Mouse (Mus musculus): ENCODE measurements around the gene Irak2. TPM values are rescaled to one million over a fixed set of nuclear protein-coding genes. Genes with fewer than 3 reads are reported as not detected.
A peak's percentile ranks its signal among the peaks of the same experiment; 100 is the strongest.

The Irak2 gene
- polyA plus RNA-seq, 1 experiment from 2014 or later = 5.3 TPM

DNA sequence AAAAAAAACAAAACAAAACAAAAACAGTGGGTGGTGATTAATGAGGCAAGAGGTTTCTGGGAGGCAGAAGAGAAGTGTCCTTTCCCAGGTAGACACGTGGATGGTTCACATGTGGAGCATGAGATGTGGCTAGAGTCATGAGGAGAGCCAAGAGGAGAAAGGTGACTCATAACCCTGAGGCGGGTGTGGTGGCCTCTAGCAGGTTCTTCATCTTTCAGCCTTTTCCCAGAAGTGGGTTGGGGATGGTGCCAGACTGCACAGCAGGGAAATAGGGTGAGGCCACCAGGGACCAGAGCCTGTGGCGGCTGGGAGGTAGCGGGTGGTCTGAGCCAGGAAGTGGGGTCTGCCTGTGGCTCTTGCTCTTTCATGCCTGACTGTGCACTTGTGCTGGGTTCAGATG, 37.0 kb downstream of the Irak2 start:
- WGBS = 68% methylated on average over 4 of the region's 4 CpGs

GRCm38 (mm10) chr6:113675991-113676390, 37.7 kb downstream of the Irak2 start:
- no peak for ATAC-seq (replicated peaks; ENCODE audit: low FRiP score)
- WGBS = 95% methylated on average over 9 of the region's 9 CpGs
- no peak overlapping the region for H3K9ac ChIP-seq
- H3K36me3 ChIP-seq = no peaks in the 10 kb centered on the region
- no peak overlapping the region for H3K27ac ChIP-seq
- H3K4me2 ChIP-seq = no peak overlapping the region
- no peaks in the 10 kb centered on the region for H3K9me3 ChIP-seq (replicated peaks)
- H3K4me1 ChIP-seq = peaks cover 9% of the 10 kb centered on the region
- H3K27me3 ChIP-seq = no peaks in the 10 kb centered on the region
- no peak overlapping the region for H3K4me3 ChIP-seq (replicated peaks)

More for the DNA sequence above, 37.0 kb downstream of the Irak2 start:
- Histone ChIP-seq H3K27ac (no peak overlapping the region), H3K36me3 (no peaks in the 10 kb centered on the region), H3K27me3 (no peaks in the 10 kb centered on the region), H3K9ac (no peak overlapping the region), H3K4me2 (no peak overlapping the region), H3K4me1 (peaks cover 9% of the 10 kb centered on the region), H3K9me3 (replicated peaks) (no peaks in the 10 kb centered on the region), H3K4me3 (replicated peaks) (no peak overlapping the region)
- ATAC-seq (replicated peaks; ENCODE audit: low FRiP score) = no peak

- Histone ChIP-seq H3K4me1 (peaks cover 9% of the 10 kb centered on the region), H3K27me3 (no peaks in the 10 kb centered on the region), H3K9ac (no peak overlapping the region; the same call in 1 of the 2 replicates), H3K9me3 (replicated peaks) (no peaks in the 10 kb centered on the region), H3K4me3 (replicated peaks) (no peak overlapping the region), H3K27ac (no peak overlapping the region), H3K36me3 (no peaks in the 10 kb centered on the region), H3K4me2 (no peak overlapping the region)
- no peak for ATAC-seq (replicated peaks; ENCODE audit: low FRiP score)
- WGBS = 31% methylated on average over 14 of the region's 14 CpGs
Measured at GRCm38 (mm10) chr6:113677070-113677734, 38.9 kb downstream of the Irak2 start.

DNA sequence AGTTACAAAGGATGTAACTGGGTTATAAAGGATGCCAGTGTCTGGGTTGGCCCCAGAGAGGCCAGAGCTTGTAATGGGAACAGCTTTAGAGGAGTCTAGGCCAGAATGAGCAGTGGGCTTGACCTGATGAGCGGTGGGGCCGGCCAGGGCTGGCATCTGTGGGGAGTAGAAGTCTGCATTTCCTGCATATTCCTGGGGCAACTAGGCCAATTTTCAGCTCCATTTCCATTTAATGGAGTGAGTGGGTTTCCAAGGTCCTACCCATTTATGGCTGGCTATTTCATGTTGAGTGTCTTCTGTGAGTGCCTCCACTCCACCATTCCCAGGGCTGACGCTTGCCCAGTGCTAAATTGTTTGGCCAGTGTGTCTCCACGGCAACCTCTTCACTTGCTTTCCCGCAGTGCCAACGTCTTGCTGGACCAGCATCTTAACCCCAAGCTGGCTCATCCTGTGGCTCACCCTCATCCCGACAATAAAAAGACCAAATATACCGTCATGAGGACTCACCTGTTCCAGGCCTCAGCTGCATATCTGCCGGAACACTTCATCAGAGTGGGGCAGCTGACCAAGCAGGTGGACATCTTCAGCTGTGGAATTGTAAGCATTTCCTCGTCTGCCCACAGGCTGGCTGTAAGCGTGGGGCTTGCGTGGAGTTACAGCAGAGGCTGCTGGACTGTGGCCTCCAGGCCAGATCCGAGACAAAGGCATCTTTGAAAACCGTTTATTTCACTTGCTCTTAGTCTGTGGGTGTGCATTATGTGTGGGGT, 40.2 kb downstream of the Irak2 start:
- Histone ChIP-seq H3K27ac (no peak overlapping the region), H3K27me3 (no peaks in the 10 kb centered on the region), H3K4me1 (peaks cover 9% of the 10 kb centered on the region), H3K36me3 (no peaks in the 10 kb centered on the region), H3K4me3 (replicated peaks) (no peak overlapping the region), H3K4me2 (no peak overlapping the region), H3K9me3 (replicated peaks) (no peaks in the 10 kb centered on the region), H3K9ac (no peak overlapping the region)
- no peak for ATAC-seq (replicated peaks; ENCODE audit: low FRiP score)
- 80% methylated on average over 14 of the region's 14 CpGs for WGBS

GRCm38 (mm10) chr6:113679993-113680566, 41.8 kb downstream of the Irak2 start:
- no peak for ATAC-seq (replicated peaks; ENCODE audit: low FRiP score)
- H3K4me2 ChIP-seq = no peak overlapping the region
- 86% methylated on average over 9 of the region's 9 CpGs for WGBS
- H3K27me3 ChIP-seq = no peaks in the 10 kb centered on the region
- H3K36me3 ChIP-seq = no peaks in the 10 kb centered on the region
- no peaks in the 10 kb centered on the region for H3K9me3 ChIP-seq (replicated peaks)
- H3K9ac ChIP-seq = no peak overlapping the region
- no peak overlapping the region for H3K27ac ChIP-seq
- H3K4me1 ChIP-seq = peaks cover 9% of the 10 kb centered on the region
- H3K4me3 ChIP-seq (replicated peaks) = no peak overlapping the region

GRCm38 (mm10) chr6:113681271-113681670, 43.0 kb downstream of the Irak2 start:
- Histone ChIP-seq H3K27me3 (no peaks in the 10 kb centered on the region), H3K4me1 (peaks cover 9% of the 10 kb centered on the region), H3K9me3 (replicated peaks) (no peaks in the 10 kb centered on the region), H3K9ac (no peak overlapping the region), H3K4me3 (replicated peaks) (no peak overlapping the region), H3K36me3 (no peaks in the 10 kb centered on the region), H3K27ac (no peak overlapping the region), H3K4me2 (no peak overlapping the region)
- WGBS = 20% methylated on average over 4 of the region's 4 CpGs
- ATAC-seq (replicated peaks; ENCODE audit: low FRiP score) = peak; percentile 53; the same call in 1 of the 2 replicates

- Histone ChIP-seq H3K4me3 (replicated peaks) (no peak overlapping the region), H3K9me3 (replicated peaks) (no peaks in the 10 kb centered on the region), H3K4me2 (no peak overlapping the region), H3K4me1 (peaks cover 8% of the 10 kb centered on the region; the same call in 1 of the 2 replicates), H3K27ac (no peak overlapping the region), H3K36me3 (no peaks in the 10 kb centered on the region), H3K9ac (no peak overlapping the region), H3K27me3 (no peaks in the 10 kb centered on the region)
- no peak for ATAC-seq (replicated peaks; ENCODE audit: low FRiP score)
- WGBS = 89% methylated on average over 10 of the region's 10 CpGs
Measured at GRCm38 (mm10) chr6:113683081-113683825, 45.0 kb downstream of the Irak2 start.

- H3K4me3 ChIP-seq (replicated peaks) = no peak overlapping the region
- H3K27ac ChIP-seq = no peak overlapping the region
- peaks cover 29% of the 10 kb centered on the region for H3K4me1 ChIP-seq
- no peaks in the 10 kb centered on the region for H3K27me3 ChIP-seq
- 56% methylated on average over 8 of the region's 8 CpGs for WGBS
- H3K9ac ChIP-seq = no peak overlapping the region
- H3K36me3 ChIP-seq = no peaks in the 10 kb centered on the region
- no peaks in the 10 kb centered on the region for H3K9me3 ChIP-seq (replicated peaks)
- no peak for ATAC-seq (replicated peaks; ENCODE audit: low FRiP score)
- no peak overlapping the region for H3K4me2 ChIP-seq
Measured at GRCm38 (mm10) chr6:113686551-113687125, 48.4 kb downstream of the Irak2 start.

GRCm38 (mm10) chr6:113690008-113690399, 51.7 kb downstream of the Irak2 start:
- H3K4me3 ChIP-seq (replicated peaks) = 0 out of 2 replicates have a peak overlapping the region, but pooled peaks have one; percentile 25
- H3K4me1 ChIP-seq = peaks cover 29% of the 10 kb centered on the region
- no peaks in the 10 kb centered on the region for H3K9me3 ChIP-seq (replicated peaks)
- no peak overlapping the region for H3K9ac ChIP-seq
- peak overlapping the region; percentile 95 for H3K27ac ChIP-seq
- peak; percentile 84 for ATAC-seq (replicated peaks; ENCODE audit: low FRiP score)
- H3K36me3 ChIP-seq = 0 out of 2 replicates have a peak, but pooled peaks cover 3% of the 10 kb centered on the region
- H3K4me2 ChIP-seq = peak overlapping the region; percentile 52
- 5% methylated on average over 7 of the region's 7 CpGs for WGBS
- no peaks in the 10 kb centered on the region for H3K27me3 ChIP-seq

- WGBS = 1% methylated on average over 14 of the region's 14 CpGs
- H3K4me3 ChIP-seq (replicated peaks) = peak overlapping the region; percentile 25
- H3K9ac ChIP-seq = peak overlapping the region; percentile 18; the same call in 1 of the 2 replicates
- H3K4me1 ChIP-seq = peaks cover 29% of the 10 kb centered on the region
- no peaks in the 10 kb centered on the region for H3K27me3 ChIP-seq
- peak; percentile 85 for ATAC-seq (replicated peaks; ENCODE audit: low FRiP score)
- peak overlapping the region; percentile 52 for H3K4me2 ChIP-seq
- 0 out of 2 replicates have a peak, but pooled peaks cover 3% of the 10 kb centered on the region for H3K36me3 ChIP-seq
- peak overlapping the region; percentile 95 for H3K27ac ChIP-seq
- no peaks in the 10 kb centered on the region for H3K9me3 ChIP-seq (replicated peaks)
Measured at GRCm38 (mm10) chr6:113690400-113691083, 52.3 kb downstream of the Irak2 start.

DNA sequence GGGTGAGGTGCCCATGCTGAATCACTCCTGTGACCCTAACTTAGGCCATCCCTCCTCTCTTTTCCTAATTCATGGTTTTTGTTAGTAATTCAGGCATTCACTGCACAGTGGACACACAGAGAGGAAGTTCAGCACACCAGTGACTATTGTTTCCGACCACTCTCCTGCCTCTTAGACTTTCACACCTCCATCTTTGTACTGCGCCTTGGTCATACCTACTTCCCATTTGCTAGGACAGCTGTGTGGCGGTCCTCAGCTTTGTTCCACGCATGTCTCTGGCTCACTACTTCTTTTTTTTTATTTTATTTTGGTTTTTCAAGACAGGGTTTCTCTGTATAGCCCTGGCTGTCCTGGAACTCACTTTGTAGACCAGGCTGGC, 52.8 kb downstream of the Irak2 start:
- Histone ChIP-seq H3K9ac (0 out of 2 replicates have a peak overlapping the region, but pooled peaks have one; percentile 18), H3K36me3 (0 out of 2 replicates have a peak, but pooled peaks cover 3% of the 10 kb centered on the region), H3K27me3 (no peaks in the 10 kb centered on the region), H3K4me2 (peak overlapping the region; percentile 52), H3K27ac (peak overlapping the region; percentile 95), H3K4me1 (peaks cover 33% of the 10 kb centered on the region), H3K9me3 (replicated peaks) (no peaks in the 10 kb centered on the region), H3K4me3 (replicated peaks) (peak overlapping the region; percentile 25)
- WGBS = 62% methylated on average over 4 of the region's 4 CpGs
- no peak for ATAC-seq (replicated peaks; ENCODE audit: low FRiP score)
